Mouse (Mus musculus) forebrain, embryonic 14.5 days (tissue): ENCODE measurements around the gene Gas8. TPM values are rescaled to one million over a fixed set of nuclear protein-coding genes. Genes with fewer than 3 reads are reported as not detected.

Experiments used
- ATAC-seq: fragments of 200-750 bp; cut with Nextera tagmentation; 2 replicates; pipeline ENCODE4 v1.8.0; 2017; ENCODE audit warnings: mild to moderate bottlenecking, moderate library complexity
- DNase-seq: peaks from one replicate; pipeline ENCODE4 v3.0.0-alpha.2; 2015; ENCODE audit warnings: low spot score
- H3K27ac ChIP-seq: fragments of 300-500 bp; sonication (generic); 2 replicates; pipeline ENCODE4 v1.5.1; 2014; ENCODE audit warnings: low read depth, mild to moderate bottlenecking, control low read depth, low read length, moderate library complexity
- H3K27me3 ChIP-seq: fragments of 300-500 bp; sonication (generic); replicated peaks from 2 replicates; pipeline ENCODE4 v1.6.1; 2014; ENCODE audit warnings: low read length, control low read depth, mixed read lengths; ENCODE audit not compliant: control insufficient read depth, insufficient read depth
- H3K36me3 ChIP-seq: fragments of 300-500 bp; sonication (generic); 2 replicates; pipeline ENCODE4 v1.6.1; 2014; ENCODE audit warnings: low read length, control low read depth; ENCODE audit not compliant: control insufficient read depth, insufficient read depth
- H3K4me1 ChIP-seq: fragments of 300-500 bp; sonication (generic); 2 replicates; pipeline ENCODE4 v1.6.1; 2014; ENCODE audit warnings: antibody characterized with exemption, low read length, control low read depth; ENCODE audit not compliant: control insufficient read depth, insufficient read depth
- H3K4me2 ChIP-seq: fragments of 300-500 bp; sonication (generic); 2 replicates; pipeline ENCODE4 v1.6.1; 2014; ENCODE audit warnings: mild to moderate bottlenecking, control low read depth, low read length
- H3K4me3 ChIP-seq: fragments of 300-500 bp; sonication (generic); 2 replicates; pipeline ENCODE4 v1.5.1; 2014; ENCODE audit warnings: low read depth, low read length, control low read depth
- H3K9ac ChIP-seq: fragments of 300-500 bp; sonication (generic); 2 replicates; pipeline ENCODE4 v1.6.1; 2014; ENCODE audit warnings: mild to moderate bottlenecking, low read length, control low read depth, moderate library complexity
- H3K9me3 ChIP-seq: fragments of 300-500 bp; sonication (generic); replicated peaks from 2 replicates; pipeline ENCODE4 v1.6.1; 2016; ENCODE audit warnings: low read length, control low read depth, mixed read lengths; ENCODE audit not compliant: control insufficient read depth
- WGBS: fragments of 180-500 bp; shearing (Covaris S2); extraction: QIAGEN DNeasy Blood & Tissue Kit; methylation state at CpG from one replicate; pipeline ENCODE4 v1.1.7; 2014; 5-methylcytosine and 5-hydroxymethylcytosine counted together
- polyA plus RNA-seq: library from polyadenylated mRNA; unstranded; fragments of >200 nt; fragmentation: Nextera tagmentation; extraction: Ambion mirVana; gene quantifications from 2 replicates; pipeline ENCODE4 v1.2.1, GENCODE M21; 2014

The Gas8 gene
- polyA plus RNA-seq, 1 experiment from 2014 or later: 39.1 TPM

GRCm38 (mm10) chr8:123492898-123493297 is 25.7 kb upstream of the Gas8 start:
- 93% methylated on average over 9 of the region's 9 CpGs for WGBS
- no peak for ATAC-seq
- no peak overlapping the region for H3K9ac ChIP-seq

GRCm38 (mm10) chr8:123497699-123498098 is 20.9 kb upstream of the Gas8 start:
- no peaks in the 10 kb centered on the region for H3K27me3 ChIP-seq
- no peak overlapping the region for H3K4me3 ChIP-seq
- no peaks in the 10 kb centered on the region for H3K4me1 ChIP-seq
- H3K27ac ChIP-seq: no peak overlapping the region
- ATAC-seq: no peak
- 89% methylated on average over 4 of the region's 4 CpGs for WGBS
- DNase-seq: no peak
- H3K4me2 ChIP-seq: no peak overlapping the region
- peaks cover 87% of the 10 kb centered on the region for H3K36me3 ChIP-seq
- no peaks in the 10 kb centered on the region for H3K9me3 ChIP-seq
- H3K9ac ChIP-seq: no peak overlapping the region

More at GRCm38 (mm10) chr8:123492898-123493297, 25.7 kb upstream of the Gas8 start:
- DNase-seq: no peak
- no peaks in the 10 kb centered on the region for H3K27me3 ChIP-seq
- H3K36me3 ChIP-seq: peaks cover 90% of the 10 kb centered on the region
- no peaks in the 10 kb centered on the region for H3K9me3 ChIP-seq
- no peak overlapping the region for H3K27ac ChIP-seq
- no peaks in the 10 kb centered on the region for H3K4me1 ChIP-seq
- H3K4me3 ChIP-seq: no peak overlapping the region
- no peak overlapping the region for H3K4me2 ChIP-seq

DNA sequence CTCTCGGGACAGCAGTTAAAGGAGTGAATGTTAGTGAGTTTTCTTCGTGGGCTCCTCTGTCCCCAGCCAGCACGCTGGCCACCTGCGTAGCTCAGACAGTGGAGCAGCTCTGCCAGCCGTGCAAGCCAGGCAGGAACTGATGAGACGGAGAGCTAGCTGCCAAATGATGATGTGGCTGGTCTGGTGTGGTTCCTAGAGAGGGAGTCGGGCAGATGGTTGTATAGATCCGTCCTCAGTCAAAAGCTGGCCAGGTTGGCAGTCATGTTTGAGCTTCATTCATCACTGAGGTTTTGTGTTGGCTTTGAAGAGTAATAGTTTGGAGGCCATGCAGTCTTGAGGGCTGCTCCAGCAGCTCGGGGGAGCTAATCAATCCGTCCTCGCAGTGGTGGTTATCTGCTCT is 19.7 kb upstream of the Gas8 start:
- H3K9me3 ChIP-seq: 0 out of 2 replicates have a peak, but pooled peaks cover 2% of the 10 kb centered on the region
- ATAC-seq (no peak), DNase-seq (no peak)
- peaks cover 87% of the 10 kb centered on the region for H3K36me3 ChIP-seq
- H3K27me3 ChIP-seq: no peaks in the 10 kb centered on the region
- 91% methylated on average over 11 of the region's 11 CpGs for WGBS
- no peak overlapping the region for H3K4me3 ChIP-seq
- H3K4me1 ChIP-seq: no peaks in the 10 kb centered on the region
- H3K9ac ChIP-seq: no peak overlapping the region
- H3K4me2 ChIP-seq: no peak overlapping the region
- H3K27ac ChIP-seq: no peak overlapping the region

GRCm38 (mm10) chr8:123499556-123499955 is 19.1 kb upstream of the Gas8 start:
- Histone ChIP-seq H3K9me3 (0 out of 2 replicates have a peak, but pooled peaks cover 2% of the 10 kb centered on the region), H3K4me1 (no peaks in the 10 kb centered on the region), H3K36me3 (peaks cover 87% of the 10 kb centered on the region), H3K27me3 (no peaks in the 10 kb centered on the region), H3K27ac (no peak overlapping the region), H3K4me3 (no peak overlapping the region), H3K9ac (no peak overlapping the region), H3K4me2 (no peak overlapping the region)
- no peak for DNase-seq
- WGBS: 92% methylated on average over 11 of the region's 11 CpGs
- ATAC-seq: no peak

- Histone ChIP-seq H3K27me3 (no peaks in the 10 kb centered on the region), H3K4me3 (no peak overlapping the region), H3K4me2 (no peak overlapping the region), H3K9ac (no peak overlapping the region), H3K36me3 (peaks cover 86% of the 10 kb centered on the region), H3K27ac (no peak overlapping the region), H3K9me3 (0 out of 2 replicates have a peak, but pooled peaks cover 2% of the 10 kb centered on the region), H3K4me1 (no peaks in the 10 kb centered on the region)
- no peak for DNase-seq
- no peak for ATAC-seq
- 96% methylated on average over 5 of the region's 5 CpGs for WGBS
These were observed 16.4 kb upstream of the Gas8 start for GRCm38 (mm10) chr8:123502192-123502591.

DNA sequence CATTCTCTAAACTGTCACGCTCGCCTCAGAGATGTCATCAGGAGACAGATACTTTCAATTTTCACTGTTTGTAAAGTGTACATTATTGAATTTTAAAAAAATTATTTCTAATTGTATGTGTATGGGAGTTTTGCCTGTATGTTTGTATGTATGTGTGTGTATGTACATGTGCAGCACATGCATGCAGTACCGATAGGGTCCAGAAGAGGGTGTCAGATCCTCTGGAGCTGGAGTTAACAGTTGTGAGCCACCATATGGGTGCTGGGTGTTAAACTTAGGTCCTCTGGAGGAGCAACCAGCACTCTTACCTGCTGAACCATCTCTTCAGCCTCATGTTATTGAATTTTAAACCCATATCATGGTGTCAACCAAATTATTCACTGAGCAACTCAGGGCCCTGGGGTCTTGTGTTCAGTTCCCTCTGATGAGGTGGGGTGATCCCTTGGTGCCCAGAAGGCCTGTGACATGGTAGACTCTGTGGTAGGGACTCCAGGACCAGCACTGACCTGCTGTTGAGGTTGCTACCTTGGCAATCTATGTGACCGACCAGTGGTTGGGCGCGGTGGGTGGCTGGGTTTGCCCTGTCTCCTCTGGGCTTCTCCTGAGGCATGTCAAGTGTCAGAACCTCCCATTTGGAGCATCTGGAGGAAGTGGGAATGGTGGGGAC is 14.7 kb upstream of the Gas8 start:
- Histone ChIP-seq H3K4me2 (no peak overlapping the region), H3K9ac (no peak overlapping the region), H3K36me3 (peaks cover 98% of the 10 kb centered on the region), H3K4me1 (no peaks in the 10 kb centered on the region), H3K27me3 (no peaks in the 10 kb centered on the region), H3K9me3 (0 out of 2 replicates have a peak, but pooled peaks cover 2% of the 10 kb centered on the region), H3K4me3 (no peak overlapping the region), H3K27ac (no peak overlapping the region)
- ATAC-seq: no peak
- WGBS: 98% methylated on average over 6 of the region's 6 CpGs
- DNase-seq: no peak

DNA sequence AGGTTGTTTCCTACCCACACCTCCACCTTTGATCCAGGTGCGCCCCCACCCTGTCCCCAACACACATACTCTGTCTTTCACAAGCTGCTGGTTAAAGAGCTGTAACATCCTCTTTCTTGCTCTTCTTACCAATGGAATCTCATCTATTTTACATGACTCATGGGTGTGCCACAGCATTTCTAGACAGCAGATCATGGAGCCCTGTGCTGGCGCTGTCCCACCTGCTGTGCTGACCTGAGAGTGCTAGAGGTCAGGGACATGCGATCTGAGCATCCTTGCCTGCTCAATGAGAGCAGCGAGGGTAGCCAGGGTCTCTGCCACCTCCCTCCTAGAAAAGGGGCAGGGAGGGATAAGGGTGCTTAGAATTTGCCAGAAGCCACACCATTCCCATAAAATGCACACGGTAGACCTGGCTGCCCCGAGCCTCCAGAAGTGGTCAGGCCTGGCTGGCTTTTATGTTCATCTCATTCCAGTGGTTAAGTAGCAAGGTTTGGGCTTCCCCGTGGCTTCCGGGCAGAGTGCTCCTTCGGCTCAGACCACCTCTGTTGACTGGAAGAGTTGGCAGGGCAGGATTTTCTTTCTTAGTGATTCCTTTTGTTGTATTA is 13.9 kb upstream of the Gas8 start:
- H3K4me3 ChIP-seq: no peak overlapping the region
- H3K9ac ChIP-seq: no peak overlapping the region
- DNase-seq (no peak), ATAC-seq (no peak)
- peaks cover 98% of the 10 kb centered on the region for H3K36me3 ChIP-seq
- H3K9me3 ChIP-seq: 0 out of 2 replicates have a peak, but pooled peaks cover 2% of the 10 kb centered on the region
- H3K4me2 ChIP-seq: no peak overlapping the region
- 90% methylated on average over 9 of the region's 9 CpGs for WGBS
- no peaks in the 10 kb centered on the region for H3K4me1 ChIP-seq
- no peak overlapping the region for H3K27ac ChIP-seq
- H3K27me3 ChIP-seq: no peaks in the 10 kb centered on the region

GRCm38 (mm10) chr8:123505267-123505666 is 13.4 kb upstream of the Gas8 start:
- Histone ChIP-seq H3K4me3 (no peak overlapping the region), H3K36me3 (peaks cover 99% of the 10 kb centered on the region), H3K27me3 (no peaks in the 10 kb centered on the region), H3K9me3 (0 out of 2 replicates have a peak, but pooled peaks cover 2% of the 10 kb centered on the region), H3K4me2 (no peak overlapping the region), H3K4me1 (no peaks in the 10 kb centered on the region), H3K9ac (no peak overlapping the region), H3K27ac (no peak overlapping the region)
- ATAC-seq (no peak), DNase-seq (no peak)
- WGBS: 78% methylated on average over 4 of the region's 4 CpGs

GRCm38 (mm10) chr8:123505695-123506094 is 12.9 kb upstream of the Gas8 start:
- H3K4me2 ChIP-seq: no peak overlapping the region
- peaks cover 99% of the 10 kb centered on the region for H3K36me3 ChIP-seq
- DNase-seq (no peak), ATAC-seq (no peak)
- WGBS: 89% methylated on average over 9 of the region's 9 CpGs
- no peak overlapping the region for H3K9ac ChIP-seq
- H3K4me1 ChIP-seq: no peaks in the 10 kb centered on the region
- no peak overlapping the region for H3K4me3 ChIP-seq
- H3K27ac ChIP-seq: no peak overlapping the region
- H3K9me3 ChIP-seq: 0 out of 2 replicates have a peak, but pooled peaks cover 2% of the 10 kb centered on the region
- no peaks in the 10 kb centered on the region for H3K27me3 ChIP-seq
